Mouse (Mus musculus) olfactory bulb, adult 2 months (tissue): ENCODE data around the gene Tyw1.

Source experiments
- CTCF ChIP-seq: fragments of 200-500 bp; IDR thresholded peaks from 2 replicates; pipeline ENCODE4 v1.5.1; 2012; ENCODE audit warnings: low read depth, mild to moderate bottlenecking, low read length, moderate library complexity; ENCODE audit not compliant: insufficient read depth
- POLR2A ChIP-seq: fragments of 200-500 bp; IDR thresholded peaks from 2 replicates; pipeline ENCODE4 v1.6.1; 2012; ENCODE audit warnings: mild to moderate bottlenecking, low read depth, low read length, moderate library complexity; ENCODE audit not compliant: insufficient read depth

DNA sequence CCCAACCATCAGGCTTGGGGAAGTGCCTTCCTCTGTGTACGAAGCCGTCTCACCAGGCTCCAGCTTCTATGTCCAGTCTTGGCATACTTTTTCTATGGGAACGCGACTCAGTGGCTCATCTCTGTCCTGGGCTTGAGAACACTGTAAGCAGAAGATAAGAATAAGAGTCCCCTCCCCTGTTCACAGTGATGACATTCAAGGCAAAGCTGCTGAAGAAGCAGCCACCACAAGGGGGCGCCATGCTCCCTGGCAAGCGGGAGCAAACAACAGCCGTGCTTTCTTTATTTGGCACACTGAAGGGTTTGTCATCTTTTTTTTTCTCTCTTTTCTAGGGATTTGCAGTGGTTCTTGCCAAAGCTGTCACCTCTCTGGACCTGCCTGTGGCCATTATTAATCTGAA is 11.2 kb downstream of the Tyw1 start:
- no peak for TF ChIP-seq POLR2A
- TF ChIP-seq CTCF: peak; percentile 36; the same call in 1 of the 2 replicates
